12 mouse cellular contexts compared by ENCODE assay signal in genomic region chr9:40332731-40333648, GRCm38 (mm10).
DNase-seq lines count a peak whose midpoint lies in the region; ATAC-seq and TF ChIP-seq lines count a peak whose summit lies in the region.
"Had no signal": no experiment of that assay in that cellular context is flagged by ENCODE, and none has a peak within 500 bp of the region (broad histone marks: within the 10 kb centered on the region; RNA-seq: fewer than 3 reads in every experiment).

No protein-coding gene starts in this region.

- DNase-seq in heart, adult 11 months = peak; percentile 93
- DNase-seq in heart, postnatal 36 days = no peak
- DNase-seq in midbrain, embryonic 11.5 days (ENCODE audit: low spot score, missing footprints) = peak; percentile 77
- DNase-seq in midbrain, embryonic 14.5 days = no peak
- peak; percentile 77 to 79 for DNase-seq in cerebellum, adult 2 months
- no peak for DNase-seq in retina, postnatal 1 day
- DNase-seq: thymus, adult 18-20 months had no signal

- TF ChIP-seq POLR2A in cerebellum, adult 2 months (IDR thresholded peaks at IDR 0.05; ENCODE audit: borderline replicate concordance, insufficient read depth, low read length) = 0 out of 2 replicates have a peak, but pooled peaks have one; percentile 16

- H3K27me3 ChIP-seq in midbrain, embryonic 11.5 days (ENCODE audit: control insufficient read depth, insufficient read depth, low read length) = no peaks in the 10 kb centered on the region
- no peaks in the 10 kb centered on the region for H3K27me3 ChIP-seq in midbrain, embryonic 14.5 days (ENCODE audit: control insufficient read depth, insufficient read depth, low read length)
- H3K27me3 ChIP-seq in cerebellum, adult 2 months (ENCODE audit: control insufficient read depth, insufficient read depth, low read length) = no peaks in the 10 kb centered on the region
- no peaks in the 10 kb centered on the region for H3K27me3 ChIP-seq in midbrain, embryonic 13.5 days
- H3K27me3 ChIP-seq: liver, embryonic 12.5 days; megakaryocyte, embryonic 14.5 days; Patski had no signal

- intact Hi-C loops in heart, postnatal 36 days (cut with DNase I) = loop anchor here (5.0 kb wide), 3 partner anchors 46 to 144 kb away; no protein-coding TSS in a partner anchor

- H3K9me3 ChIP-seq in midbrain, embryonic 11.5 days (ENCODE audit: control insufficient read depth, low read length) = no peaks in the 10 kb centered on the region
- H3K9me3 ChIP-seq in midbrain, embryonic 14.5 days (ENCODE audit: control insufficient read depth, low read length) = no peaks in the 10 kb centered on the region
- no peaks in the 10 kb centered on the region for H3K9me3 ChIP-seq in midbrain, embryonic 13.5 days
- H3K9me3 ChIP-seq: liver, embryonic 12.5 days; megakaryocyte, embryonic 14.5 days had no signal

- H3K36me3 ChIP-seq in midbrain, embryonic 11.5 days (ENCODE audit: control insufficient read depth, insufficient read depth, low read length) = no peaks in the 10 kb centered on the region
- H3K36me3 ChIP-seq in midbrain, embryonic 14.5 days (ENCODE audit: control insufficient read depth, insufficient read depth, low read length) = peaks cover 24% of the 10 kb centered on the region; the same call in 1 of the 2 replicates
- peaks cover 21% of the 10 kb centered on the region; the same call in 1 of the 2 replicates for H3K36me3 ChIP-seq in midbrain, embryonic 13.5 days
- H3K36me3 ChIP-seq: liver, embryonic 12.5 days had no signal

- H3K4me3 ChIP-seq in midbrain, embryonic 11.5 days (ENCODE audit: low read depth, low read length) = no peak overlapping the region
- no peak overlapping the region for H3K4me3 ChIP-seq in midbrain, embryonic 14.5 days (replicated peaks; ENCODE audit: low read depth, low read length)
- peak overlapping the region; percentile 39 for H3K4me3 ChIP-seq in cerebellum, adult 2 months (replicated peaks; ENCODE audit: insufficient read depth, low read depth, low read length)
- H3K4me3 ChIP-seq in midbrain, embryonic 13.5 days (replicated peaks) = no peak overlapping the region
- H3K4me3 ChIP-seq: liver, embryonic 12.5 days; megakaryocyte, embryonic 14.5 days; myocyte had no signal

- TF ChIP-seq CTCF in cerebellum, adult 2 months (IDR thresholded peaks at IDR 0.05; ENCODE audit: borderline replicate concordance, insufficient read depth, low read depth, low read length) = no peak

- no peak overlapping the region for H3K9ac ChIP-seq in midbrain, embryonic 11.5 days (ENCODE audit: low read length)
- no peak overlapping the region for H3K9ac ChIP-seq in midbrain, embryonic 14.5 days (replicated peaks; ENCODE audit: low read length)
- no peak overlapping the region for H3K9ac ChIP-seq in midbrain, embryonic 13.5 days (replicated peaks)
- H3K9ac ChIP-seq: liver, embryonic 12.5 days had no signal

- no peak overlapping the region for H3K27ac ChIP-seq in midbrain, embryonic 11.5 days (ENCODE audit: low read depth, low read length)
- H3K27ac ChIP-seq in midbrain, embryonic 14.5 days (replicated peaks; ENCODE audit: low read depth, low read length) = no peak overlapping the region
- H3K27ac ChIP-seq in cerebellum, adult 2 months (ENCODE audit: insufficient read depth, low read length) = peak overlapping the region; percentile 84
- no peak overlapping the region for H3K27ac ChIP-seq in midbrain, embryonic 13.5 days
- H3K27ac ChIP-seq: liver, embryonic 12.5 days had no signal

- 88% methylated on average over 31 of the region's 31 CpGs for WGBS in midbrain, embryonic 11.5 days
- WGBS in midbrain, embryonic 14.5 days = 88% methylated on average over 31 of the region's 31 CpGs
- 16% methylated on average over 31 of the region's 31 CpGs for WGBS in cerebellum, adult 2 months
- 88% methylated on average over 31 of the region's 31 CpGs for WGBS in midbrain, embryonic 13.5 days

- no peak; the same call in 1 of the 2 replicates for ATAC-seq in midbrain, embryonic 11.5 days (ENCODE audit: low FRiP score)
- no peak for ATAC-seq in midbrain, embryonic 14.5 days (ENCODE audit: low FRiP score, low TSS enrichment)
- no peak for ATAC-seq in midbrain, embryonic 13.5 days
- ATAC-seq: liver, embryonic 12.5 days; Patski had no signal

- H3K4me1 ChIP-seq in midbrain, embryonic 11.5 days (ENCODE audit: control insufficient read depth, insufficient read depth, low read length) = no peaks in the 10 kb centered on the region
- peaks cover 9% of the 10 kb centered on the region; the same call in 1 of the 2 replicates for H3K4me1 ChIP-seq in midbrain, embryonic 14.5 days (ENCODE audit: control insufficient read depth, insufficient read depth, low read length)
- peaks cover 56% of the 10 kb centered on the region for H3K4me1 ChIP-seq in cerebellum, adult 2 months (ENCODE audit: control insufficient read depth, insufficient read depth, low read length)
- peaks cover 15% of the 10 kb centered on the region for H3K4me1 ChIP-seq in midbrain, embryonic 13.5 days (replicated peaks)
- H3K4me1 ChIP-seq: liver, embryonic 12.5 days had no signal

- no peak overlapping the region for H3K4me2 ChIP-seq in midbrain, embryonic 11.5 days
- no peak overlapping the region for H3K4me2 ChIP-seq in midbrain, embryonic 14.5 days (ENCODE audit: low read length)
- no peak overlapping the region for H3K4me2 ChIP-seq in midbrain, embryonic 13.5 days (replicated peaks)
- H3K4me2 ChIP-seq: liver, embryonic 12.5 days had no signal

Comparison
In these comparisons a context has a peak if more than half of its experiments do, and no peak if none do; other contexts are left out.
1. DNase-seq: peak in heart, adult 11 months (single experiment), midbrain, embryonic 11.5 days (single experiment) and cerebellum, adult 2 months (2 of 2); none in heart, postnatal 36 days (0 of 2), midbrain, embryonic 14.5 days (single experiment) and retina, postnatal 1 day (single experiment).